Mouse (Mus musculus): ENCODE results near the gene Slc35e3. TPM values are rescaled to one million over a fixed set of nuclear protein-coding genes. Genes with fewer than 3 reads are reported as not detected.
"Not testable (repeated sequence)": the region's sequence is repeated elsewhere in the genome, so short reads cannot be mapped to it uniquely, and the experiment has no call there.

Gene Slc35e3
- polyA plus RNA-seq, 1 experiment from 2014 or later = 26.9 TPM

- ATAC-seq (ENCODE audit: low FRiP score); H3K4me2 ChIP-seq; H3K4me3 ChIP-seq (replicated peaks); H3K27ac ChIP-seq (replicated peaks); H3K9ac ChIP-seq (replicated peaks); H3K4me1 ChIP-seq; H3K27me3 ChIP-seq (replicated peaks); H3K9me3 ChIP-seq (replicated peaks): not testable (repeated sequence)
- 95% methylated on average over 3 of the region's 3 CpGs for WGBS
- H3K36me3 ChIP-seq = peaks cover 84% of the 10 kb centered on the region
Measured at GRCm38 (mm10) chr10:117758344-117758743, 12.2 kb upstream of the Slc35e3 start.

- H3K36me3 ChIP-seq = peaks cover 80% of the 10 kb centered on the region
- H3K9ac ChIP-seq (replicated peaks) = no peak overlapping the region
- H3K27me3 ChIP-seq (replicated peaks) = no peaks in the 10 kb centered on the region
- H3K4me3 ChIP-seq (replicated peaks) = no peak overlapping the region
- no peak overlapping the region for H3K4me2 ChIP-seq
- no peaks in the 10 kb centered on the region for H3K4me1 ChIP-seq
- ATAC-seq (ENCODE audit: low FRiP score) = no peak
- 96% methylated on average over 7 of the region's 7 CpGs for WGBS
- no peak overlapping the region for H3K27ac ChIP-seq (replicated peaks)
- no peaks in the 10 kb centered on the region for H3K9me3 ChIP-seq (replicated peaks)
Measured at GRCm38 (mm10) chr10:117757796-117758342, 11.7 kb upstream of the Slc35e3 start.

DNA sequence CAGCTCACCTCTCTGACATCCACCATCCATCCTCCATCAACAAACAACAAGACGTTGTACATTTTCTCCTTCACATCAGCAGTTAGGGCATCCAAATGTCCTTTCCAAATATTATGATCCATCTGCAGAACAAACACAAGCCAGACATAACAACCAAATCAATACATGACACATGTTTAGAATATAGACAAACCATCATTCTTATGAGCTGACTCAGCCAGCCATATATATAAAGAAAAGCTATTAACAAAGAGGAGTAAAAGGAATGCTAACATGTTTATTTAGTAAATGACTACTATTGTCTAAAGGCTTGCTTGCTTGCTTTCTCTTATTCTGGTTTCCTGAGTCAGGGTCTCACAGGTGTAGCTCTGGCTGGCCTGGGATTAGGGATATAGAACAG is 11.1 kb upstream of the Slc35e3 start:
- H3K9me3 ChIP-seq (replicated peaks) = no peaks in the 10 kb centered on the region
- H3K9ac ChIP-seq (replicated peaks) = no peak overlapping the region
- H3K4me1 ChIP-seq = no peaks in the 10 kb centered on the region
- no peak for ATAC-seq (ENCODE audit: low FRiP score)
- H3K4me3 ChIP-seq (replicated peaks) = no peak overlapping the region
- WGBS = 98% methylated on average over 1 of the region's 1 CpGs
- H3K36me3 ChIP-seq = peaks cover 79% of the 10 kb centered on the region
- no peak overlapping the region for H3K27ac ChIP-seq (replicated peaks)
- no peak overlapping the region for H3K4me2 ChIP-seq
- H3K27me3 ChIP-seq (replicated peaks) = no peaks in the 10 kb centered on the region

GRCm38 (mm10) chr10:117756784-117757183 is 10.6 kb upstream of the Slc35e3 start:
- Histone ChIP-seq H3K36me3 (peaks cover 80% of the 10 kb centered on the region), H3K27me3 (replicated peaks) (no peaks in the 10 kb centered on the region), H3K4me2 (no peak overlapping the region), H3K9ac (replicated peaks) (no peak overlapping the region), H3K27ac (replicated peaks) (no peak overlapping the region), H3K4me3 (replicated peaks) (no peak overlapping the region), H3K9me3 (replicated peaks) (no peaks in the 10 kb centered on the region), H3K4me1 (no peaks in the 10 kb centered on the region)
- WGBS = 96% methylated on average over 5 of the region's 5 CpGs
- ATAC-seq (ENCODE audit: low FRiP score) = no peak

DNA sequence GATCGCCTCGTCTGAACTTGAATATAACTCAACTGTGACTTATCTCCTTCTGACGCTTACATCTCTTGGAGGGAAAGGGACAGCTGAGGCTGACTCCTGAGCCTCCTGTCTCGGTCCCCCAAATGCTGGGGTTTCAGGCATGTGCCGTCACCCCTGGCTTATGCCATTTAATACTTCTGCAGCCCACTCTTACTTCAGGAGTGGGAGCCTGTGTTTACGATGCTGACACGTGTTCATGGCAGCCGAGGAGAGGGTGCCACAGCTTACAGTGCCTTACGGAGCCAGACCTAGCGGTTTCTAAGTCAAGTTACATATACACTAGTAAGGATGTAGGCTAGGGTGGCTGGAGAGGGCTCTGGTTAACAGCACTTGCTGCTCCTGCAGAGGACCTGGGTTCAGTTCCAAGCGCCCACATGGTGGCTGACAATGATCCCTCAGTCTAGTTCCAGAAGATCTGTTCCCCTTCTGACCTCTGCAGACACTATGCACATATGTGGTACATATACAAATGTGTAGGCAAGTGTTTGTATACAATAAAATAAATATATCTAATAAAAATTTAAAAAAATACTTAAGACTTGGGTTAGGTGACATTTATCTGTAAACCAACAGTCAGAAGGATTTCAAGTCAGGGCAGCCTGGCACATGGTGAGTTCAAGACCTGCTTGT is 9.8 kb upstream of the Slc35e3 start:
- Histone ChIP-seq H3K9ac (replicated peaks) (no peak overlapping the region), H3K27me3 (replicated peaks) (no peaks in the 10 kb centered on the region), H3K4me2 (no peak overlapping the region), H3K27ac (replicated peaks) (no peak overlapping the region), H3K4me3 (replicated peaks) (no peak overlapping the region), H3K36me3 (peaks cover 80% of the 10 kb centered on the region), H3K9me3 (replicated peaks) (no peaks in the 10 kb centered on the region), H3K4me1 (no peaks in the 10 kb centered on the region)
- 93% methylated on average over 11 of the region's 11 CpGs for WGBS
- ATAC-seq (ENCODE audit: low FRiP score) = no peak

DNA sequence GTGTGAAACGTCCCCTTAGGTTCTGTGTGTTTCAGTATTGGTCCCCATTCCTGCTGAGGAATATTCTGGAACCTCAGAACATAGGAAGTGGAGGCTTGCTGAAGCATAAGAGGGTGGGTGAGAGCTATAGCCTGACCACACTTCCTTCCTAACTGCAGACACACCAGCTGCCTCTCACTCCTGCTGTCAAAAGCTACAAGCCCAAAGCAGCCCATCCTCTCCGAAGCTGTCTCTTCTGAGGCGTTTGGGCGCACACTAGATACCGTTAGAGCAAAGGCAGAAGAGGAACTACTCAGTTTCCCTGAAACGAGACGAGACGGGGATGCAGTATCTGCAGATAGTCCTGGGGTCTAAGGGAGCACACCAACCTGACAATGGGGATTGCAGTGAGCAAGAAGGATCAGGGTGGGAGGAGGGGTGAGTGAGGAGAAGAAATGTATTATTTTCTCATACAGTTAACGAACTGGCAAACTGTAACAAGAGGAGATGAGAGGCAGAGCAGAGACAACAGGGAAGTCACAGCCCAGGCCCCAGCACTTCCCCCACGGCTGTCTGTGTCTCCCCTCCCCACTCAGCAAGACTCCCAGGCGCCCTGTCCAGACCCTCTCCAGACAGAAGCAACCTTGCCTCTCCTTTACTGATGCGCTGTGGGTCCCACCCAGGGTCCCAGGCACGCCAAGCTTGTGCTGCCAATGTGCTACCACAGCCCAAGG is 9.1 kb upstream of the Slc35e3 start:
- Histone ChIP-seq H3K4me1 (no peaks in the 10 kb centered on the region), H3K4me3 (replicated peaks) (no peak overlapping the region), H3K27ac (replicated peaks) (no peak overlapping the region), H3K9ac (replicated peaks) (no peak overlapping the region), H3K27me3 (replicated peaks) (no peaks in the 10 kb centered on the region), H3K36me3 (peaks cover 77% of the 10 kb centered on the region), H3K4me2 (no peak overlapping the region), H3K9me3 (replicated peaks) (no peaks in the 10 kb centered on the region)
- ATAC-seq (ENCODE audit: low FRiP score) = no peak
- WGBS = 92% methylated on average over 13 of the region's 13 CpGs

DNA sequence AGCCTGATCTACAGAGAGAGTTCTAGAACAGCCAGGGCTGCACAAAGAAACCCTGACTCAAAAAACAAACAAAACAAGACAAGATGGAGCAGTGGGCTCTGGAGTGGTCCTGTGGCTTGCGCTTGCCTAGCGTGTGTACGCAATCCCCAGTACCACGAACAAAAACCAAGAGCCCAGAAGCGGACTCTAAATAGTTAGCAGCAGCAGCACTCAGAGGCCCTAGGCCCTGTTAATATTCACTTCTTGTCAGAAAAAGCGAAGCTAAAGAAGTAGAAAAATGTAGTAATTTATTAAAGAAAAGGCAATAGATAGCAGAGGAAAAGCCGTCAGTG is 8.4 kb upstream of the Slc35e3 start:
- Histone ChIP-seq H3K27ac (replicated peaks) (no peak overlapping the region), H3K36me3 (peaks cover 75% of the 10 kb centered on the region), H3K9ac (replicated peaks) (no peak overlapping the region), H3K4me3 (replicated peaks) (no peak overlapping the region), H3K27me3 (replicated peaks) (no peaks in the 10 kb centered on the region), H3K9me3 (replicated peaks) (no peaks in the 10 kb centered on the region), H3K4me1 (no peaks in the 10 kb centered on the region), H3K4me2 (no peak overlapping the region)
- WGBS = 98% methylated on average over 7 of the region's 7 CpGs
- ATAC-seq (ENCODE audit: low FRiP score) = no peak

- Histone ChIP-seq H3K36me3 (peaks cover 69% of the 10 kb centered on the region), H3K27ac (replicated peaks) (no peak overlapping the region), H3K9ac (replicated peaks) (no peak overlapping the region), H3K4me2 (no peak overlapping the region), H3K4me1 (no peaks in the 10 kb centered on the region), H3K9me3 (replicated peaks) (no peaks in the 10 kb centered on the region), H3K4me3 (replicated peaks) (no peak overlapping the region), H3K27me3 (replicated peaks) (no peaks in the 10 kb centered on the region)
- 94% methylated on average over 8 of the region's 8 CpGs for WGBS
- ATAC-seq (ENCODE audit: low FRiP score) = no peak
Measured at GRCm38 (mm10) chr10:117753711-117754608, 7.8 kb upstream of the Slc35e3 start.

- WGBS = 96% methylated on average over 5 of the region's 5 CpGs
- H3K36me3 ChIP-seq = peaks cover 62% of the 10 kb centered on the region
- H3K4me2 ChIP-seq = no peak overlapping the region
- H3K27me3 ChIP-seq (replicated peaks) = no peaks in the 10 kb centered on the region
- H3K9ac ChIP-seq (replicated peaks) = no peak overlapping the region
- no peaks in the 10 kb centered on the region for H3K9me3 ChIP-seq (replicated peaks)
- no peak overlapping the region for H3K4me3 ChIP-seq (replicated peaks)
- no peak overlapping the region for H3K27ac ChIP-seq (replicated peaks)
- no peaks in the 10 kb centered on the region for H3K4me1 ChIP-seq
- ATAC-seq (ENCODE audit: low FRiP score) = no peak
Measured at GRCm38 (mm10) chr10:117752851-117753647, 6.9 kb upstream of the Slc35e3 start.

GRCm38 (mm10) chr10:117752304-117752821 is 6.2 kb upstream of the Slc35e3 start:
- H3K4me3 ChIP-seq (replicated peaks) = no peak overlapping the region
- H3K4me2 ChIP-seq = no peak overlapping the region
- H3K9ac ChIP-seq (replicated peaks) = no peak overlapping the region
- 97% methylated on average over 7 of the region's 7 CpGs for WGBS
- no peaks in the 10 kb centered on the region for H3K4me1 ChIP-seq
- no peak overlapping the region for H3K27ac ChIP-seq (replicated peaks)
- no peaks in the 10 kb centered on the region for H3K27me3 ChIP-seq (replicated peaks)
- H3K9me3 ChIP-seq (replicated peaks) = no peaks in the 10 kb centered on the region
- H3K36me3 ChIP-seq = peaks cover 55% of the 10 kb centered on the region
- ATAC-seq (ENCODE audit: low FRiP score) = no peak

GRCm38 (mm10) chr10:117751744-117752143 is 5.6 kb upstream of the Slc35e3 start:
- ATAC-seq (ENCODE audit: low FRiP score) = no peak
- H3K9ac ChIP-seq (replicated peaks) = no peak overlapping the region
- H3K4me1 ChIP-seq = no peaks in the 10 kb centered on the region
- no peak overlapping the region for H3K4me2 ChIP-seq
- WGBS = 97% methylated on average over 6 of the region's 6 CpGs
- no peak overlapping the region for H3K27ac ChIP-seq (replicated peaks)
- H3K36me3 ChIP-seq = peaks cover 50% of the 10 kb centered on the region
- H3K27me3 ChIP-seq (replicated peaks) = no peaks in the 10 kb centered on the region
- H3K9me3 ChIP-seq (replicated peaks) = no peaks in the 10 kb centered on the region
- no peak overlapping the region for H3K4me3 ChIP-seq (replicated peaks)
